Mouse (Mus musculus) CH12.LX (cell line): ENCODE measurements around the gene Noto. TPM values are rescaled to one million over a fixed set of nuclear protein-coding genes. Genes with fewer than 3 reads are reported as not detected.

Source experiments
- DNase-seq: peaks from one replicate; pipeline ENCODE4 v3.0.0-alpha.2; 2013; ENCODE audit errors: extremely low read depth
- H3K27ac ChIP-seq: 2 replicates; pipeline ENCODE4 v1.5.1; 2012; ENCODE audit warnings: low read depth, mild to moderate bottlenecking, control low read depth, moderate library complexity; ENCODE audit not compliant: insufficient read depth
- H3K27me3 ChIP-seq: replicated peaks from 2 replicates; pipeline ENCODE3; 2012; ENCODE audit warnings: inconsistent platforms
- H3K36me3 ChIP-seq, 2 experiments: replicated peaks in 1 of 2; 2 replicates each; pipeline versions ENCODE3 to v1.6.1; 2012; ENCODE audit warnings: inconsistent platforms in 1 of 2, low read length in 1 of 2, mild to moderate bottlenecking in 1 of 2, mixed read lengths in 1 of 2, moderate library complexity in 1 of 2; ENCODE audit not compliant: control insufficient read depth in 1 of 2, insufficient read depth in 1 of 2
- H3K4me1 ChIP-seq, 2 experiments: 2 replicates each; pipeline ENCODE4 v1.6.1; 2012; ENCODE audit warnings: inconsistent platforms in 1 of 2, moderate library complexity in 1 of 2; ENCODE audit not compliant: insufficient read depth in 2 of 2, control insufficient read depth in 1 of 2
- H3K4me2 ChIP-seq: 2 replicates; pipeline ENCODE4 v1.6.1; 2012; ENCODE audit warnings: low read depth, mild to moderate bottlenecking, control low read depth; ENCODE audit not compliant: poor library complexity, insufficient read depth, severe bottlenecking
- H3K4me3 ChIP-seq, 3 experiments: fragments of 150-350 bp in 1 of 3; sonication (generic) in 1 of 3; replicated peaks in 1 of 3; 2 replicates each; pipeline versions ENCODE3 to v1.5.1; 2011 to 2012; ENCODE audit warnings: low read depth in 2 of 3, low read length in 2 of 3, mild to moderate bottlenecking in 2 of 3, moderate library complexity in 2 of 3, control low read depth in 1 of 3, improper control_type of control experiment in 1 of 3, inconsistent platforms in 1 of 3, mixed read lengths in 1 of 3; ENCODE audit not compliant: poor library complexity in 1 of 3
- H3K79me2 ChIP-seq: replicated peaks from 2 replicates; pipeline ENCODE4 v1.6.1; 2012; ENCODE audit warnings: mild to moderate bottlenecking, moderate library complexity; ENCODE audit not compliant: control insufficient read depth, poor library complexity, insufficient read depth, severe bottlenecking; ENCODE audit errors: extremely low read depth
- H3K9ac ChIP-seq: 2 replicates; pipeline ENCODE4 v1.6.1; 2012; ENCODE audit warnings: low read depth, mild to moderate bottlenecking, control low read depth, moderate library complexity; ENCODE audit not compliant: insufficient read depth
- H3K9me3 ChIP-seq: replicated peaks from 2 replicates; pipeline ENCODE3; 2012; ENCODE audit warnings: low read length, inconsistent platforms, mixed read lengths
- BHLHE40 ChIP-seq: IDR thresholded peaks from 2 replicates; pipeline ENCODE4 v1.6.1; 2011; ENCODE audit warnings: mild to moderate bottlenecking, low read depth, low read length, improper control_type of control experiment
- CHD1 ChIP-seq: IDR thresholded peaks from 2 replicates; pipeline ENCODE4 v1.6.1; 2012; ENCODE audit warnings: low read depth, low read length, improper control_type of control experiment, inconsistent platforms
- ELF1 ChIP-seq: IDR thresholded peaks from 2 replicates; pipeline ENCODE4 v1.6.1; 2014; ENCODE audit warnings: low read depth, mild to moderate bottlenecking, inconsistent platforms, low read length, improper control_type of control experiment
- GABPA ChIP-seq: IDR thresholded peaks from 2 replicates; pipeline ENCODE4 v1.6.1; 2012; ENCODE audit warnings: low read depth, low read length, improper control_type of control experiment, inconsistent platforms; ENCODE audit not compliant: insufficient replicate concordance
- IRF4 ChIP-seq: IDR thresholded peaks from 2 replicates; pipeline ENCODE4 v1.6.1; 2014; ENCODE audit warnings: low read depth, mild to moderate bottlenecking, inconsistent platforms, low read length, improper control_type of control experiment
- JUND ChIP-seq: conservative IDR thresholded peaks from 2 replicates; pipeline ENCODE4 v1.6.1; 2011; ENCODE audit warnings: low read depth, low read length, improper control_type of control experiment
- KAT2A ChIP-seq: IDR thresholded peaks from 2 replicates; pipeline ENCODE4 v1.6.1; 2012; ENCODE audit warnings: low read length, improper control_type of control experiment, inconsistent platforms; ENCODE audit not compliant: insufficient replicate concordance
- MAX ChIP-seq: IDR thresholded peaks from 2 replicates; pipeline ENCODE4 v1.6.1; 2011; ENCODE audit warnings: low read length, improper control_type of control experiment
- MEF2A ChIP-seq: IDR thresholded peaks from 2 replicates; pipeline ENCODE4 v1.6.1; 2014; ENCODE audit warnings: low read depth, mild to moderate bottlenecking, inconsistent platforms, low read length, improper control_type of control experiment, borderline replicate concordance
- MXI1 ChIP-seq: IDR thresholded peaks from 2 replicates; pipeline ENCODE4 v1.6.1; 2011; ENCODE audit warnings: mild to moderate bottlenecking, low read depth, low read length, improper control_type of control experiment
- MYC ChIP-seq: IDR thresholded peaks from 2 replicates; pipeline ENCODE4 v1.6.1; 2011; ENCODE audit warnings: low read depth, mild to moderate bottlenecking, improper control_type of control experiment, low read length
- NRF1 ChIP-seq: IDR thresholded peaks from 2 replicates; pipeline ENCODE4 v1.6.1; 2014; ENCODE audit warnings: low read depth, mild to moderate bottlenecking, inconsistent platforms, low read length, improper control_type of control experiment, moderate library complexity
- PAX5 ChIP-seq: IDR thresholded peaks from 2 replicates; pipeline ENCODE4 v1.6.1; 2012; ENCODE audit warnings: low read length, inconsistent platforms, mixed read lengths
- POLR2AphosphoS2 ChIP-seq: IDR thresholded peaks from 2 replicates; pipeline ENCODE4 v1.6.1; 2011; ENCODE audit warnings: low read depth, low read length, improper control_type of control experiment
- RCOR1 ChIP-seq: conservative IDR thresholded peaks from 2 replicates; pipeline ENCODE4 v1.6.1; 2012; ENCODE audit warnings: low read depth, mild to moderate bottlenecking, inconsistent platforms, low read length, improper control_type of control experiment
- SIN3A ChIP-seq: IDR thresholded peaks from 2 replicates; pipeline ENCODE4 v1.6.1; 2012; ENCODE audit warnings: low read length, improper control_type of control experiment, inconsistent platforms
- TBP ChIP-seq: conservative IDR thresholded peaks from 2 replicates; pipeline ENCODE4 v1.6.1; 2011; ENCODE audit warnings: low read depth, low read length, improper control_type of control experiment
- TCF12 ChIP-seq: IDR thresholded peaks from 2 replicates; pipeline ENCODE4 v1.6.1; 2014; ENCODE audit warnings: low read depth, mild to moderate bottlenecking, inconsistent platforms, low read length, improper control_type of control experiment
- UBTF ChIP-seq: IDR thresholded peaks from 2 replicates; pipeline ENCODE4 v1.6.1; 2012; ENCODE audit warnings: low read depth, mild to moderate bottlenecking, inconsistent platforms, low read length, improper control_type of control experiment, moderate library complexity
- ZC3H11A ChIP-seq: IDR thresholded peaks from 2 replicates; pipeline ENCODE4 v1.6.1; 2012; ENCODE audit warnings: low read depth, mild to moderate bottlenecking, inconsistent platforms, low read length, improper control_type of control experiment
- ZKSCAN1 ChIP-seq: IDR thresholded peaks from 2 replicates; pipeline ENCODE4 v1.6.1; 2012; ENCODE audit warnings: low read depth, inconsistent platforms, low read length, improper control_type of control experiment, borderline replicate concordance
- dilution Hi-C: fragments of 300-500 bp; cut with MboI; formaldehyde crosslinking; loops from 2 replicates; pipeline ENCODE4 v1.14.3; 2020; ENCODE audit warnings: low sequenced_read_pairs; ENCODE audit not compliant: extremely low pct_unique_long_range_greater_than_20kb, extremely low pct_ligation_motif_present
- in situ Hi-C: fragments of 300-500 bp; cut with MboI; formaldehyde crosslinking; loops from 3 replicates; pipeline ENCODE4 v1.14.3; 2019; ENCODE audit warnings: low sequenced_read_pairs, low pct_ligation_motif_present, low pct_unique_long_range_greater_than_20kb, mixed read lengths
- polyA plus RNA-seq: library from polyadenylated mRNA; unstranded; fragments of >175 nt; gene quantifications from 2 replicates; pipeline ENCODE4 v1.2.1, GENCODE M21; 2012; ENCODE audit warnings: low read depth; ENCODE audit not compliant: insufficient read length
- total RNA-seq, 2 experiments: library from RNA; depleted of rRNA; stranded (reverse); fragments of 300-350 nt in 1 of 2; fragments of >200 nt in 1 of 2; gene quantifications; 2 replicates each; pipeline ENCODE4 v1.2.3; 2012 to 2014

The Noto gene
- total and polyA plus RNA-seq, 3 experiments: not detected

DNA sequence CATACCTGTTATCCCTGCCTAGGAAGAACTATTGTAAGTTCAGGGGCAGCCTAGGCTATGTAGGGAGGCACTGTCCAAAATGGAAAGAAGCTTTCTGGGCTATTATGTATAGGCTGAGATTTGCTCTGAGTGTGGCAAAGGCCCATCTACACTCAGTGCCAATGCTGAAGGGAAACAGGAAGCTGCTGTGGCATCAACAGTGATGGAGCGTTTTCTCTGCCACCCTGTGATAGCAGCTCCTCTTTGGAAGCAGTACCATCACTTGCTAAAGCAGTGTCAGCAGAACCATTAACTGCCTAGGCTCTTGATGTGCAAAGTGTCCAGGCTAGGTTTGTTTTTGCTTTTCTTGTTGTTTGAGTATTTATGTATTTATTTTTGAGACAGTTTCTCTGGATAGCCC lies 12.5 kb downstream of the Noto start:
- in situ Hi-C loops (no loop called here), dilution Hi-C loops (no loop called here)
- H3K36me3 ChIP-seq: peaks cover 34 to 48% of the 10 kb centered on the region in 2 experiments

DNA sequence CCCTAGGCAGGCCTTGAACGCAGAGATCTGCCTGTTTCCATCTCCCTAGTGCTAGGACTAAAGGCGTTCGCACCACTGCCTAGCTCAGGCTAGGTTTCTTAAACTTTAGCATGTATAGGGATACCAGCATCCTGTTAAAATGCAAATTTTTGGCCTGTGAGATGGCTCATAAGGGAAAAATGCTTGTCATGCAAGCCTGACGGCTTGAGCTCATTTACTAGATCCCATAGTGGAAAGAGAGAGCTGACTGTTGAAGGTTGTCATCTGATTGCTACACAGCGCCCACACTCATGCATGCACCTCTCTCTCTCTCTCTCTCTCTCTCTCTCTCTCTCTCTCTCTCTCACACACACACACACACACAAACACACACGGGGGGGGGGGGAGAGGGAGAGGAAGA lies 12.9 kb downstream of the Noto start:
- Histone ChIP-seq H3K4me2 (no peak overlapping the region), H3K4me1 (peaks cover 2 to 38% of the 10 kb centered on the region in 2 experiments; a peak in 3 of 4 replicates), H3K4me3 (no peak overlapping the region), H3K27me3 (no peaks in the 10 kb centered on the region), H3K9ac (no peak overlapping the region), H3K9me3 (no peaks in the 10 kb centered on the region), H3K79me2 (peaks cover 45% of the 10 kb centered on the region), H3K36me3 (peaks cover 38 to 52% of the 10 kb centered on the region in 2 experiments), H3K27ac (no peak overlapping the region)
- TF ChIP-seq CHD1 (no peak), TCF12 (no peak)
- dilution Hi-C loops (no loop called here), in situ Hi-C loops (no loop called here)
- no peak for DNase-seq

More for the DNA sequence above, 12.5 kb downstream of the Noto start:
- H3K79me2 ChIP-seq: peaks cover 45% of the 10 kb centered on the region
- no peaks in the 10 kb centered on the region for H3K9me3 ChIP-seq
- no peak overlapping the region for H3K27ac ChIP-seq
- no peak for DNase-seq
- TF ChIP-seq TCF12: no peak
- TF ChIP-seq SIN3A: no peak
- no peak for TF ChIP-seq ZKSCAN1
- no peak for TF ChIP-seq BHLHE40
- TF ChIP-seq JUND: no peak
- TF ChIP-seq KAT2A: no peak
- no peak for TF ChIP-seq ZC3H11A
- TF ChIP-seq GABPA: no peak
- TF ChIP-seq UBTF: no peak
- TF ChIP-seq CHD1: no peak
- no peak for TF ChIP-seq MXI1
- TF ChIP-seq MAX: no peak
- TF ChIP-seq, all 38 proteins: peak for 0
- peaks cover 2 to 42% of the 10 kb centered on the region in 2 experiments; a peak in 3 of 4 replicates for H3K4me1 ChIP-seq
- H3K4me2 ChIP-seq: no peak overlapping the region
- H3K9ac ChIP-seq: no peak overlapping the region
- no peak overlapping the region for H3K4me3 ChIP-seq
- H3K27me3 ChIP-seq: no peaks in the 10 kb centered on the region

DNA sequence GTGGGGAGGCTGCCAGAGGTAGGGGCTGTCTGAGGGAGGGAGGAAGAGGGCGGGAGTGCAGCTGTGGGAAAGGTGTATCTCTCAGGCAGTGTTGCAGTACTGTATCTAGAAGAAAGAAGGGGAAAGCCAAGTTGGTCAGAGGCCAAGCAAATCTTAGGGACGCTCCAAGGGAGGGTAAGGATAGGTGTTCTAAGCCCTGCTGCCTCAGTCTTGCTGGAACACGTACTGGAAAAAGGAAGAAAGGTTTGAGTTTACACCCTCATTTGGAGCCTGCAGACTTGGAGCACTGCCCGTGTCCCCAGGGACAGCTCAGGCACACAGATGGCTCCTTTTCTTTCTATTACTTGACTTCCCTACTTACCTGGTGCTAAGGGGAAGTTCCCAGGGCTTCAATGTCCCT lies 17.5 kb downstream of the Noto start:
- Histone ChIP-seq H3K27ac (no peak overlapping the region), H3K36me3 (peaks cover 72 to 93% of the 10 kb centered on the region in 2 experiments), H3K9ac (no peak overlapping the region), H3K4me2 (no peak overlapping the region), H3K9me3 (no peaks in the 10 kb centered on the region), H3K79me2 (peaks cover 6% of the 10 kb centered on the region), H3K4me1 (peaks cover 0 to 9% of the 10 kb centered on the region in 2 experiments; a peak in 2 of 4 replicates), H3K27me3 (no peaks in the 10 kb centered on the region), H3K4me3 (no peak overlapping the region)
- TF ChIP-seq TBP (no peak), NRF1 (no peak), MYC (no peak), IRF4 (no peak), ZKSCAN1 (no peak), MEF2A (no peak), POLR2AphosphoS2 (no peak), MXI1 (no peak), JUND (no peak), RCOR1 (no peak), ZC3H11A (no peak), KAT2A (no peak), TCF12 (no peak), PAX5 (no peak), BHLHE40 (no peak), ELF1 (no peak)
- dilution Hi-C loops (no loop called here), in situ Hi-C loops (no loop called here)
- DNase-seq: no peak
